Mouse (Mus musculus) brain, embryonic 14.5 days (tissue): Measurements from ENCODE around the gene Utp14b.

Experiments
- CTCF ChIP-seq: fragments of 200-500 bp; IDR thresholded peaks from 2 replicates; pipeline ENCODE4 v1.5.1; 2012; ENCODE audit warnings: inconsistent platforms, mild to moderate bottlenecking, moderate library complexity, borderline replicate concordance; ENCODE audit not compliant: insufficient read depth, insufficient read length; ENCODE audit errors: extremely low read depth
- POLR2A ChIP-seq: fragments of 200-500 bp; IDR thresholded peaks from 2 replicates; pipeline ENCODE4 v1.6.1; 2012; ENCODE audit warnings: mild to moderate bottlenecking, inconsistent platforms, borderline replicate concordance; ENCODE audit not compliant: poor library complexity, insufficient read depth, insufficient read length, severe bottlenecking; ENCODE audit errors: extremely low read depth

DNA sequence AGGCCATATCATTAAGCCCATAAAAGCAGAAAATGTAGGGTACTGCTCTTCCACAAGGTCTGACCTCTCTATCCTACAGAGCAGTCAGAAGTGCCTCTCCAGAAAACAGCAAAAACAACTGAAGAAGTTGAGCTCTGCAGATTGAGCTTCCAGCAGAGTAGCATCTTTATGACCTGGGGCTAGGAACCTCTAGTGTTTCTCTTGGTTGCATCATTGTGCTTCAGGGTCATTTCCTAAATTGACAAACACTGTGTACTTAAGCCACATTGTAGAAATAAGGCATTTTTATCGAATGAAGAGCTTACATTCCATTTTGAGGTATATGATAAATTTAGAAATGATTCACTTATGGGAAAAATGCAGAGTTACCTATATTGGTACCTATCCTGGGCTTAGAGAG lies 8.7 kb downstream of the Utp14b start:
- TF ChIP-seq CTCF (no peak), POLR2A (no peak)
